Mouse (Mus musculus) liver, adult 10 weeks (tissue): ENCODE results near the gene Slc1a5. TPM values are rescaled to one million over a fixed set of nuclear protein-coding genes. Genes with fewer than 3 reads are reported as not detected.

Source experiments
- polyA plus RNA-seq: library from polyadenylated mRNA; stranded (reverse); fragments of 350-450 nt; fragmentation: Illumina TruSeq; extraction: RNeasy Lipid Tissue Mini Kit (QIAGEN cat#74804); gene quantifications from one replicate; pipeline ENCODE4 v1.2.3, GENCODE M21; 2014; ENCODE audit warnings: low read depth, low replicate concordance

Gene Slc1a5
- polyA plus RNA-seq = 0.87 TPM

GRCm38 (mm10) chr7:16780825-16781554, at the start of gene Slc1a5:
Slc1a5 (plus strand) TSS chr7:16781340.

DNA sequence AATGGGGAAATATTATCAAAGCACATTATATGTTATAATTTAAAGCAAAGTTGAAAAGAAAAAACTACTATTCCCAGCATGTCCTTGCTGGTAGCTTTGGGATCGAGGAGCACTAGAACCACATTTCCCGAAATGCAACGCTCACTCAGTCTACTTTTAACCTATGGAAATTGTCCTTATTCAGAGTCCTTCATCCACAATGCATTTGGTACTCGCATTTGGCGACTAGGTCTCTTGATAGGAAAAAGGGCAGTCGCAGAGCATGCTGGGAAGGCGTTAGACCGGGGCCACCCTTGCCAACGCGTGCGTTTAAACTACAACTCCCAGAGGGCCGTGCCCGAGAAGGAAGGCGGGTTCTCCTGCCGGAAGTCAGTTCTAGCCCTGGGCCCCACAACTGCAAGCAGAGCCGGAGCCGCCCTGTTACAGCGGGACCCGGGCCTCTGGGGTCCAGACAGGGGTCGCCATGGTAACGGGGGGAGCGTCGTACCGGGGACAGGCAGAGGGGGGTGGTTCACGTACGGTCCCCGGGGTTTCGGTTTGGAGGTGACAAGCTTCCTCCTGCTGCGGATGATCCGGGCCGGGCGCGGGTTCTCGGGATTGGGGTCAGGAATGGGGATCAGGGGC, 43.0 kb upstream of the Slc1a5 start, which contains the start of gene Ap2s1:
Gene Ap2s1, plus strand, starts transcription at position 338 of the 624 bp plus-strand sequence.

GRCm38 (mm10) chr7:16815351-16815941, 34.3 kb downstream of the Slc1a5 start, which contains the start of gene Strn4:
Strn4 (plus strand) TSS chr7:16815889.

GRCm38 (mm10) chr7:16816475-16817122, 35.5 kb downstream of the Slc1a5 start, which contains the start of gene Fkrp:
Fkrp (minus strand) TSS chr7:16816732.

GRCm38 (mm10) chr7:16842645-16843063, 61.5 kb downstream of the Slc1a5 start, which contains the start of gene Prkd2:
Prkd2 (plus strand) TSS chr7:16842902.

Other genes with a start within 250 kb of the Slc1a5 start
- 18.5 TPM for gene Arhgap35, start 166.3 kb upstream of the Slc1a5 start, polyA plus RNA-seq
- gene Ceacam15, start 105.6 kb upstream of the Slc1a5 start, polyA plus RNA-seq = not detected
- gene Ceacam9, start 59.4 kb upstream of the Slc1a5 start, polyA plus RNA-seq = not detected
- gene Ap2s1, start 42.9 kb upstream of the Slc1a5 start, polyA plus RNA-seq = 42.6 TPM
- 7.9 TPM for gene Strn4, start 34.5 kb downstream of the Slc1a5 start, polyA plus RNA-seq
- 4.2 TPM for gene Fkrp, start 35.4 kb downstream of the Slc1a5 start, polyA plus RNA-seq
- gene Prkd2, start 61.6 kb downstream of the Slc1a5 start, polyA plus RNA-seq = 0.56 TPM
- gene Dact3, start 94.0 kb downstream of the Slc1a5 start, polyA plus RNA-seq = 0.24 TPM
- not detected for gene Gng8, start 110.4 kb downstream of the Slc1a5 start, polyA plus RNA-seq
- gene Ptgir, start 125.2 kb downstream of the Slc1a5 start, polyA plus RNA-seq = not detected
- 12.5 TPM for gene Calm3, start 142.8 kb downstream of the Slc1a5 start, polyA plus RNA-seq
- not detected for gene Pnmal2, start 163.3 kb downstream of the Slc1a5 start, polyA plus RNA-seq
- gene Pnmal1, start 178.3 kb downstream of the Slc1a5 start, polyA plus RNA-seq = not detected
- not detected for gene Gm42372, start 201.7 kb downstream of the Slc1a5 start, polyA plus RNA-seq
- gene Ccdc8, start 211.4 kb downstream of the Slc1a5 start, polyA plus RNA-seq = 0.13 TPM
- gene Ppp5c, start 246.6 kb downstream of the Slc1a5 start, polyA plus RNA-seq = 9.2 TPM